Comparison of ENCODE assay signal across 23 mouse cellular contexts in genomic region chr10:100498309-100498708, GRCm38 (mm10). TPM values are rescaled to one million over a fixed set of nuclear protein-coding genes. Genes with fewer than 3 reads are reported as not detected.
A peak's percentile ranks its signal among the peaks of the same experiment; 100 is the strongest.
DNase-seq lines count a peak whose midpoint lies in the region; ATAC-seq and TF ChIP-seq lines count a peak whose summit lies in the region.
"Had no signal": no experiment of that assay in that cellular context is flagged by ENCODE, and none has a peak within 500 bp of the region (broad histone marks: within the 10 kb centered on the region; RNA-seq: fewer than 3 reads in every experiment).

No protein-coding gene starts in this region.

- intact Hi-C loops in left cerebral cortex, postnatal 10 days (cut with DNase I): no loop called here
- intact Hi-C loops in left cerebral cortex, postnatal 4 days (cut with DNase I): no loop called here

- peak overlapping the region; percentile 31 for H3K4me2 ChIP-seq in liver, embryonic 12.5 days
- H3K4me2 ChIP-seq: heart, embryonic 11.5 days; midbrain, embryonic 13.5 days had no signal

- no peak overlapping the region for H3K4me3 ChIP-seq in MEL (ENCODE audit: control insufficient read depth in 1 of 2, insufficient read depth in 1 of 2, low read depth in 2 of 2, low read length in 2 of 2)
- H3K4me3 ChIP-seq in liver, embryonic 12.5 days: no peak overlapping the region
- H3K4me3 ChIP-seq in forebrain, embryonic 10.5 days: no peak overlapping the region
- H3K4me3 ChIP-seq: left cerebral cortex, adult 2 months; limb, embryonic 10.5 days; midbrain, embryonic 13.5 days had no signal

- peaks cover 4 to 6% of the 10 kb centered on the region in 2 experiments; a peak in 2 of 4 replicates for H3K4me1 ChIP-seq in MEL (ENCODE audit: control insufficient read depth in 1 of 2, insufficient read depth in 2 of 2, low read length in 2 of 2)
- peaks cover 19% of the 10 kb centered on the region for H3K4me1 ChIP-seq in liver, embryonic 12.5 days
- H3K4me1 ChIP-seq in forebrain, embryonic 10.5 days: no peaks in the 10 kb centered on the region
- H3K4me1 ChIP-seq: limb, embryonic 10.5 days; midbrain, embryonic 13.5 days had no signal

- H3K27me3 ChIP-seq in MEL (ENCODE audit: control insufficient read depth in 1 of 2, insufficient read depth in 2 of 2, low read length in 2 of 2): no peaks in the 10 kb centered on the region
- no peaks in the 10 kb centered on the region for H3K27me3 ChIP-seq in liver, embryonic 12.5 days (replicated peaks)
- H3K27me3 ChIP-seq in forebrain, embryonic 10.5 days (ENCODE audit: poor library complexity, severe bottlenecking): no peaks in the 10 kb centered on the region
- H3K27me3 ChIP-seq: midbrain, embryonic 13.5 days had no signal

- no peaks in the 10 kb centered on the region for H3K9me3 ChIP-seq in MEL (replicated peaks; ENCODE audit: insufficient read depth, low read length)
- no peaks in the 10 kb centered on the region for H3K9me3 ChIP-seq in liver, embryonic 12.5 days (replicated peaks)
- H3K9me3 ChIP-seq in forebrain, embryonic 10.5 days: no peaks in the 10 kb centered on the region
- H3K9me3 ChIP-seq: limb, embryonic 10.5 days; midbrain, embryonic 13.5 days had no signal

- TF ChIP-seq EP300 in MEL (IDR thresholded peaks at IDR 0.05; ENCODE audit: low read depth in 1 of 2, low read length in 2 of 2): peak; percentile 61 to 85; a peak in 3 of 4 replicates

- peaks cover 1 to 11% of the 10 kb centered on the region in 2 experiments for H3K36me3 ChIP-seq in MEL (ENCODE audit: control insufficient read depth in 1 of 2, insufficient read depth in 2 of 2, low read length in 2 of 2)
- peaks cover 55% of the 10 kb centered on the region for H3K36me3 ChIP-seq in liver, embryonic 12.5 days
- peaks cover 69% of the 10 kb centered on the region for H3K36me3 ChIP-seq in forebrain, embryonic 10.5 days (replicated peaks)

- peak; percentile 74 for ATAC-seq in common myeloid progenitor, adult 5-6 weeks (replicated peaks; ENCODE audit: low read depth, poor library complexity, severe bottlenecking)
- peak; percentile 99 for ATAC-seq in liver, embryonic 12.5 days
- ATAC-seq in megakaryocyte, adult 5-6 weeks (ENCODE audit: poor library complexity, severe bottlenecking): peak; percentile 36; the same call in 1 of the 2 replicates
- ATAC-seq: forebrain, postnatal 0 days; hindbrain, postnatal 0 days; intestine, postnatal 0 days; lung, postnatal 0 days; midbrain, embryonic 13.5 days had no signal

- 12% methylated on average over 3 of the region's 3 CpGs for WGBS in liver, embryonic 12.5 days (ENCODE audit: insufficient replicate concordance)
- WGBS in forebrain, embryonic 10.5 days: 84% methylated on average over 3 of the region's 3 CpGs

- peak; percentile 59 for DNase-seq in MEL (ENCODE audit: low read depth, low spot score)
- no peak for DNase-seq in left cerebral cortex, postnatal 10 days (ENCODE audit: extremely low spot score in 1 of 2, low spot score in 2 of 2)
- no peak for DNase-seq in adrenal gland, postnatal 10 days
- no peak for DNase-seq in forebrain, embryonic 10.5 days (ENCODE audit: extremely low spot score, low spot score)
- DNase-seq in left cerebral cortex, postnatal 4 days: no peak
- DNase-seq: adrenal gland, adult 2 months; cerebellum, adult 8-10 months; cerebellum, postnatal 36 days; forebrain, postnatal 0 days; gastrocnemius, postnatal 25 days; kidney, postnatal 4 days; thymus, adult 2 months; thymus, postnatal 4 days had no signal

- no peak for TF ChIP-seq RAD21 in MEL (IDR thresholded peaks at IDR 0.05; ENCODE audit: low read depth, low read length)

- no peak overlapping the region for H3K9ac ChIP-seq in MEL (ENCODE audit: control insufficient read depth, low read depth, low read length, poor library complexity, severe bottlenecking)
- no peak overlapping the region for H3K9ac ChIP-seq in liver, embryonic 12.5 days
- H3K9ac ChIP-seq: forebrain, postnatal 0 days; midbrain, embryonic 13.5 days had no signal

- TF ChIP-seq POLR2A in MEL (IDR thresholded peaks at IDR 0.05; ENCODE audit: control insufficient read depth in 1 of 2, insufficient read depth in 1 of 2, low read depth in 1 of 2, low read length in 2 of 2, poor library complexity in 1 of 2): no peak

- H3K79me2 ChIP-seq in MEL (ENCODE audit: control insufficient read depth, insufficient read depth, low read length, poor library complexity): no peaks in the 10 kb centered on the region

- no peak for TF ChIP-seq CTCF in MEL (IDR thresholded peaks at IDR 0.05 in 2 of 3, conservative IDR thresholded peaks at IDR 0.05 in 1 of 3; ENCODE audit: control insufficient read depth in 1 of 3, insufficient read depth in 1 of 3, low read depth in 2 of 3, low read length in 3 of 3, poor library complexity in 1 of 3, severe bottlenecking in 1 of 3)

- H3K27ac ChIP-seq in MEL (ENCODE audit: control insufficient read depth, low read depth, low read length): peak overlapping the region; percentile 49
- H3K27ac ChIP-seq in liver, embryonic 12.5 days: peak overlapping the region; percentile 81
- no peak overlapping the region for H3K27ac ChIP-seq in forebrain, embryonic 10.5 days
- H3K27ac ChIP-seq: hindbrain, postnatal 0 days; left cerebral cortex, adult 2 months; limb, embryonic 10.5 days; midbrain, embryonic 13.5 days had no signal

TF ChIP-seq in MEL, 35 proteins besides CTCF, POLR2A, EP300 and RAD21 (continues in another document):
- TF ChIP-seq BHLHE40 (IDR thresholded peaks at IDR 0.05; ENCODE audit: borderline replicate concordance, low read depth, low read length): no peak
- TF ChIP-seq RCOR1 (IDR thresholded peaks at IDR 0.05; ENCODE audit: low read depth, low read length): peak; percentile 48; the same call in 1 of the 2 replicates
- peak; percentile 65; the same call in 1 of the 2 replicates for TF ChIP-seq ETS1 (IDR thresholded peaks at IDR 0.05; ENCODE audit: low read depth, low read length)
- TF ChIP-seq SMC3 (IDR thresholded peaks at IDR 0.05; ENCODE audit: low read depth, low read length): peak; percentile 9; the same call in 1 of the 2 replicates
- no peak for TF ChIP-seq MAX (IDR thresholded peaks at IDR 0.05; ENCODE audit: low read length)
- TF ChIP-seq GATA1 (IDR thresholded peaks at IDR 0.05; ENCODE audit: low read depth, low read length): peak; percentile 86
- TF ChIP-seq ZMIZ1 (IDR thresholded peaks at IDR 0.05; ENCODE audit: low read depth, low read length): no peak
- TF ChIP-seq NRF1 (IDR thresholded peaks at IDR 0.05; ENCODE audit: insufficient read depth, low read depth, low read length, poor library complexity, severe bottlenecking): no peak
- TF ChIP-seq MYC (IDR thresholded peaks at IDR 0.05; ENCODE audit: low read depth, low read length): no peak
- TF ChIP-seq CHD2 (IDR thresholded peaks at IDR 0.05; ENCODE audit: low read length): no peak
- TF ChIP-seq ZNF384 (IDR thresholded peaks at IDR 0.05; ENCODE audit: low read depth, low read length): no peak
- TF ChIP-seq UBTF (IDR thresholded peaks at IDR 0.05; ENCODE audit: borderline replicate concordance, insufficient read depth, low read depth, low read length): no peak
- TF ChIP-seq ELF1 (IDR thresholded peaks at IDR 0.05; ENCODE audit: low read depth, low read length): no peak
- peak; percentile 53 for TF ChIP-seq TAL1 (IDR thresholded peaks at IDR 0.05; ENCODE audit: low read length)
- no peak for TF ChIP-seq MXI1 (IDR thresholded peaks at IDR 0.05; ENCODE audit: low read depth, low read length)
- no peak for TF ChIP-seq USF2 (IDR thresholded peaks at IDR 0.05; ENCODE audit: borderline replicate concordance in 1 of 2, insufficient read depth in 1 of 2, low read depth in 1 of 2, low read length in 2 of 2)
- TF ChIP-seq ZC3H11A (IDR thresholded peaks at IDR 0.05; ENCODE audit: low read depth, low read length): no peak
- no peak for TF ChIP-seq JUND (IDR thresholded peaks at IDR 0.05; ENCODE audit: low read depth, low read length)
- no peak for TF ChIP-seq SIN3A (IDR thresholded peaks at IDR 0.05; ENCODE audit: low read length)
- TF ChIP-seq NELFE (IDR thresholded peaks at IDR 0.05; ENCODE audit: low read depth, low read length): no peak
- no peak for TF ChIP-seq MAFK (IDR thresholded peaks at IDR 0.05; ENCODE audit: borderline replicate concordance, low read depth, low read length)
- TF ChIP-seq TBP (IDR thresholded peaks at IDR 0.05; ENCODE audit: low read depth, low read length): no peak
- TF ChIP-seq E2F4 (IDR thresholded peaks at IDR 0.05; ENCODE audit: borderline replicate concordance, low read depth, low read length): no peak
- no peak for TF ChIP-seq USF1 (IDR thresholded peaks at IDR 0.05; ENCODE audit: low read depth, low read length)
- TF ChIP-seq HCFC1 (IDR thresholded peaks at IDR 0.05; ENCODE audit: low read depth, low read length): no peak
- peak; percentile 88 for TF ChIP-seq TCF12 (IDR thresholded peaks at IDR 0.05; ENCODE audit: low read depth, low read length)

RNA-seq across cellular contexts. Expression of gene Cep290, which starts 11.0 kb away (rescaled TPM):
- total RNA-seq in MEL (2012; rRNA removed): 5.2 and 5.5 TPM in 2 replicates
- polyA plus RNA-seq in MEL (2012; ENCODE audit: insufficient read depth in 1 of 2, insufficient read length in 2 of 2, low read depth in 1 of 2, low replicate concordance in 2 of 2, missing spikeins in 1 of 2): 1 to 10 TPM in 1 of 2 experiments, not detected in 1; 3.8 TPM
- total RNA-seq in common myeloid progenitor, adult 5-6 weeks (2017): 25.5 and 28.5 TPM in 2 replicates
- 4.2 and 4.8 TPM in 2 replicates for polyA plus RNA-seq in liver, embryonic 12.5 days (2016; fragmentation: Nextera tagmentation; extraction: Ambion mirVana)
- total RNA-seq in megakaryocyte, adult 5-6 weeks (2015): 7.3 and 8.8 TPM in 2 replicates
- 6.6 and 13.0 TPM in 2 replicates for total RNA-seq in megakaryocyte, adult 5-6 weeks (2017)
- 10 to 100 TPM in 1 of 2 experiments, 1 to 10 TPM in 1; 9.9 to 10.7 TPM for total RNA-seq in left cerebral cortex, postnatal 10 days (2021)
- total RNA-seq in adrenal gland, postnatal 10 days (2021): 1 to 10 TPM; 6.5 to 7.9 TPM
- polyA plus RNA-seq in forebrain, embryonic 10.5 days (2016; fragmentation: Nextera tagmentation; extraction: Ambion mirVana): 5.8 and 7.1 TPM in 2 replicates
- 10 to 100 TPM; 11.1 to 13.1 TPM for total RNA-seq in left cerebral cortex, postnatal 4 days (2021)

RNA-seq across cellular contexts. Expression of gene Tmtc3, which starts 11.2 kb away (rescaled TPM):
- total RNA-seq in MEL (2012; rRNA removed): 6.7 and 8.9 TPM in 2 replicates
- 1 to 10 TPM in 1 of 2 experiments, not detected in 1; 7.5 TPM for polyA plus RNA-seq in MEL (2012; ENCODE audit: insufficient read depth in 1 of 2, insufficient read length in 2 of 2, low read depth in 1 of 2, low replicate concordance in 2 of 2, missing spikeins in 1 of 2)
- 9.6 and 11.3 TPM in 2 replicates for total RNA-seq in common myeloid progenitor, adult 5-6 weeks (2017)
- polyA plus RNA-seq in liver, embryonic 12.5 days (2016; fragmentation: Nextera tagmentation; extraction: Ambion mirVana): 10.5 and 11.8 TPM in 2 replicates
- 13.1 and 19.0 TPM in 2 replicates for total RNA-seq in megakaryocyte, adult 5-6 weeks (2015)
- total RNA-seq in megakaryocyte, adult 5-6 weeks (2017): 5.3 and 6.7 TPM in 2 replicates
- 1 to 10 TPM; 9.2 to 10.0 TPM for total RNA-seq in left cerebral cortex, postnatal 10 days (2021)
- 10 to 100 TPM; 21.3 to 22.0 TPM for total RNA-seq in adrenal gland, postnatal 10 days (2021)
- 20.6 and 22.9 TPM in 2 replicates for polyA plus RNA-seq in forebrain, embryonic 10.5 days (2016; fragmentation: Nextera tagmentation; extraction: Ambion mirVana)
- 10 to 100 TPM; 11.6 to 12.6 TPM for total RNA-seq in left cerebral cortex, postnatal 4 days (2021)

Comparison
In these comparisons a context has a peak if more than half of its experiments do, and no peak if none do; other contexts are left out.
1. ATAC-seq: peak in every context shown above with its lines; median percentile 99 in liver, embryonic 12.5 days; 74 in common myeloid progenitor, adult 5-6 weeks; 36 in megakaryocyte, adult 5-6 weeks.